Mouse (Mus musculus) kidney, embryonic 14.5 days (tissue): ENCODE results near the gene Lst1. TPM values are rescaled to one million over a fixed set of nuclear protein-coding genes. Genes with fewer than 3 reads are reported as not detected.

ENCODE experiments used
- ATAC-seq: fragments of 200-750 bp; cut with Nextera tagmentation; 2 replicates; pipeline ENCODE4 v1.8.0; 2017; ENCODE audit warnings: moderate number of reproducible peaks, mild to moderate bottlenecking, moderate TSS enrichment, moderate library complexity; ENCODE audit not compliant: low FRiP score, low TSS enrichment
- H3K27ac ChIP-seq: fragments of 300-500 bp; sonication (generic); 2 replicates; pipeline ENCODE4 v1.5.1; 2014; ENCODE audit warnings: low read depth, mild to moderate bottlenecking, low read length, moderate library complexity, mixed read lengths
- H3K27me3 ChIP-seq: fragments of 300-500 bp; sonication (generic); 2 replicates; pipeline ENCODE4 v1.6.1; 2014; ENCODE audit warnings: mild to moderate bottlenecking, low read length; ENCODE audit not compliant: control insufficient read depth, insufficient read depth
- H3K36me3 ChIP-seq: fragments of 300-500 bp; sonication (generic); 2 replicates; pipeline ENCODE4 v1.6.1; 2014; ENCODE audit warnings: low read length, mixed read lengths; ENCODE audit not compliant: control insufficient read depth, insufficient read depth
- H3K4me1 ChIP-seq: fragments of 300-500 bp; sonication (generic); 2 replicates; pipeline ENCODE4 v1.6.1; 2014; ENCODE audit warnings: low read length, mixed read lengths; ENCODE audit not compliant: control insufficient read depth, insufficient read depth
- H3K4me2 ChIP-seq: fragments of 300-500 bp; sonication (generic); replicated peaks from 2 replicates; pipeline ENCODE4 v1.6.1; 2014; ENCODE audit warnings: low read depth, mild to moderate bottlenecking, low read length
- H3K4me3 ChIP-seq: fragments of 300-500 bp; sonication (generic); 2 replicates; pipeline ENCODE4 v1.5.1; 2014; ENCODE audit warnings: mild to moderate bottlenecking, low read length
- H3K9ac ChIP-seq: fragments of 300-500 bp; sonication (generic); 2 replicates; pipeline ENCODE4 v1.6.1; 2014; ENCODE audit warnings: low read depth, mild to moderate bottlenecking, low read length, moderate library complexity
- H3K9me3 ChIP-seq: fragments of 300-500 bp; sonication (generic); 2 replicates; pipeline ENCODE4 v1.6.1; 2016; ENCODE audit warnings: low read length; ENCODE audit not compliant: control insufficient read depth
- WGBS: fragments of 180-500 bp; shearing (Covaris S2); extraction: QIAGEN DNeasy Blood & Tissue Kit; methylation state at CpG from one replicate; pipeline ENCODE4 v1.1.7; 2014; 5-methylcytosine and 5-hydroxymethylcytosine counted together
- polyA plus RNA-seq: library from polyadenylated mRNA; unstranded; fragments of >200 nt; fragmentation: Nextera tagmentation; extraction: Ambion mirVana; gene quantifications from 2 replicates; pipeline ENCODE4 v1.2.1, GENCODE M21; 2014

The Lst1 gene
- polyA plus RNA-seq, 1 experiment from 2014 or later = 12.2 TPM

DNA sequence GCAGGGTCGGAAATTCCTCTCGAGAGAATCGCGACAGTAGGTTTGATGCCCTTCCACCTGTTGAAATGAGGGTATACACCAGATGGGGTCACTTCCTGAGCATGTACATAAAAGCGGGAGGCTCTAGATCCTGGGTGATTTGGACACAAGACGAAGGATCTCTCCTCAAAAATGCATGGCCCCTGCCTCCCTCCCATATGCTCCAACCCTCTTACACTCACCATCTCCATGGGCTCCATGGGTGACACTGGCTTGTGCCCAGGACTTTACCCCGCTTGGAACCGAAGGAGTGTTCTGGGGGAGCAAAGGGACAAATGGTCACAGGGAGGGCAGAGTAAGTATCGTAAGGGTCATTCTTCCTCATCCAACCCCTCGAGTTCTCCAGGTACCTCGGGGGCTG lies 26.8 kb downstream of the Lst1 start:
- peak overlapping the region; percentile 32; the same call in 1 of the 2 replicates for H3K9ac ChIP-seq
- no peak overlapping the region for H3K4me2 ChIP-seq
- H3K4me3 ChIP-seq = no peak overlapping the region
- H3K27ac ChIP-seq = no peak overlapping the region
- peaks cover 62% of the 10 kb centered on the region for H3K36me3 ChIP-seq
- no peaks in the 10 kb centered on the region for H3K27me3 ChIP-seq
- peaks cover 20% of the 10 kb centered on the region; the same call in 1 of the 2 replicates for H3K4me1 ChIP-seq
- whole genome bisulfite sequencing = 76% methylated on average over 11 of the region's 11 CpGs
- ATAC-seq = no peak
- no peaks in the 10 kb centered on the region for H3K9me3 ChIP-seq

DNA sequence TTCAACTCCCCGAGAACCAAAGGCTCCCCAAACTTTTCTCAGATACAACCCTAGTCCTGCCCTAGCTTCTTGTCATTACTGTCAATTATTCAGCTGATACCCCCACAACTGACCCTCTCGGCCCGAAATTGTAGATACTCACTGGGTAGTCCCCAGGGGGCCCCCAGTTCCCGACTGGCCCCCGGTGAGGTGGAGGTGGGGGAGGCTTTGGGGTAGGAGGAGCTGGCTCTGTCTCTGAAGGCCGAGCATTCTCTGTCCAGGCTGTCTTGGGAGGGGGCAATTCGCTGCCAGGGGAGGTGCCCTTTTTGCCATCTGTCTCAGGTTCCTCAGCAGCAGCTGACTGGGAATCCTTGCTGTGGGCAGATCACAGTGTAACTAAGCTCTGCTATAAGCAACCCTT lies 28.6 kb downstream of the Lst1 start:
- 87% methylated on average over 7 of the region's 7 CpGs for WGBS

DNA sequence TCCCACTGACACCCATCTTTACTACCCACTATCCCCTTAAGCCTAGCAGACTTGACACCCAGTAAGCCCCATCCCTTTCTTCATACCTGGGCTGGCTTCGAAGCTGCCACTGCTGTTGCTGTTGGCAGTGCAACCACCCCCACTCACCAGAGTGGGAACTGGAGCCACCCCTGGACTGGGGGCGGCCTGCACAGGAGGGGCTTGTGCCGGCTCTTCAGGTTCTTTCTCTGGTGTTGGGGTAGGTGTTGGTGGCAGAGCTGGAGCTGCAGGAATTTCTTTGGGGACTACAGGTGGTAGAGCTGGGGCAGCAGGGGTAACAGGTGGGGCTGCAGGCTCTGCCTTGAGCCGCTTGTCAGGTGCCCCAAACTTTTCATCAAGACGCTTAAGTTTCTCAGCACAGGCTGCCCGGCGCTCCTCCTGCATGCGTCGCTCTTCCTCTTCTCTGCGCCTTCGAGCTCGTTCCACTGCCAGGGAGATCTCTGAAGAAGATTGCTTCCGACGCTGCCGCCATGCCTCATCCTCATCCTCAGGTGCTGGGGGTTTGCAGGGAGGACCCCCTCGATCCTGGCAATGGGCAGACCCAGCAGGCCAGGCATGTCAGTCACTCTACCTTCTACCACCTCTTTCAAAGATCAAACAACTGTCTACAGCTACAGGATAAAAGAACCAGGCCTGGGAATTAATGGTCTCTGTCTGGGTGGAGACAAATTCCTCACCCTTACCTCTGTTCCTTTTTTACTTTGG lies 29.2 kb downstream of the Lst1 start:
- ATAC-seq = no peak
- Histone ChIP-seq H3K4me2 (no peak overlapping the region), H3K9me3 (no peaks in the 10 kb centered on the region), H3K27ac (no peak overlapping the region), H3K9ac (no peak overlapping the region), H3K4me3 (no peak overlapping the region), H3K27me3 (no peaks in the 10 kb centered on the region), H3K36me3 (peaks cover 86% of the 10 kb centered on the region), H3K4me1 (peaks cover 20% of the 10 kb centered on the region; the same call in 1 of the 2 replicates)
- 93% methylated on average over 16 of the region's 16 CpGs for WGBS

More for the DNA sequence above, 28.6 kb downstream of the Lst1 start:
- H3K27ac ChIP-seq = no peak overlapping the region
- no peaks in the 10 kb centered on the region for H3K27me3 ChIP-seq
- H3K4me3 ChIP-seq = no peak overlapping the region
- ATAC-seq = no peak
- peaks cover 80% of the 10 kb centered on the region for H3K36me3 ChIP-seq
- H3K4me2 ChIP-seq = no peak overlapping the region
- H3K9me3 ChIP-seq = no peaks in the 10 kb centered on the region
- peaks cover 20% of the 10 kb centered on the region; the same call in 1 of the 2 replicates for H3K4me1 ChIP-seq
- no peak overlapping the region for H3K9ac ChIP-seq

DNA sequence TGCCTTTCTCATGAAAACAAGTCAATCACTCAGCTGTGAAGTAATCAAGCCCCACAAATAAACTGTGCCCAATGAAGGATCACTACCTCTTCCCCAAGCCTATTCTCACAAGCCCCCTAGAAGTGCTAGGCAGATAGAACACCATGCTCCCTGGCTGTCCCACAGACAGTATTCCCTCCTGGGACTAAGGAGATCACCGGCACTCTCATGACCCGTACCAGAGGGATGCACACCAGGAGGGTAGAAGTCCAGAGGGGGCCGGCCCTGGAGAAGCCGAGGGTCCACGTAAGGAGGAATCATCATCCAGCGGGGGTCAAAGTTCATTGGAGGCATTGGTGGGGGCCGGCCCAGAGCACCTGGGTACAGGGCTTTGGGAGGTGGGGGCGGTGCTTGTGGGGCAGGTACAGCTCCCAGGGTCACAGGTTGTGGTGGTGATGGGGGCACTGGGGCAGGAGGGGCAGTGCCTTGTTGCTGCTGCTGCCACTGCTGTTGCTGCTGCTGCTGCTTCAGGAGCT lies 30.5 kb downstream of the Lst1 start:
- ATAC-seq = no peak

DNA sequence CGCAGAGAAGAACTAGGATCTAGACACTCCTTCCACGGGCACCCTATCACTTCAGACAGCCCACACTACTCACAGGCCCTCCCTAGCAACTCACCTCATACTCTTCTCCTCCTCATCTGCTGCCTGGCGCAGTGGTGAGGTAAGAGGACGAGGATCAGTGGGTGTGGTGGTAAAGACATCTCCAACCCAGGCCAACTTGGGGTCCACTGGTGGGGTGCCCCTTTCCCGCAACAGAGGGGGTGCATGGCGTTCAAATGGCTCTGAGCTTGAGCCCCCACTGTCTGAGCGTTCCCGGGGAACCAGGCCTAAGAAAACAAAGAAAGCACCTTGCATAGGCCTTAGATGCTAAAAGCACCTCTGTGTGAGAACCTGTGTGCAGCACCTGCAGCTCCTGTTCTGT lies 31.0 kb downstream of the Lst1 start:
- no peak overlapping the region for H3K4me3 ChIP-seq
- no peak overlapping the region for H3K4me2 ChIP-seq
- H3K27me3 ChIP-seq = no peaks in the 10 kb centered on the region
- no peaks in the 10 kb centered on the region for H3K9me3 ChIP-seq
- peaks cover 10% of the 10 kb centered on the region; the same call in 1 of the 2 replicates for H3K4me1 ChIP-seq
- no peak for ATAC-seq
- 94% methylated on average over 8 of the region's 8 CpGs for WGBS
- no peak overlapping the region for H3K27ac ChIP-seq
- peaks cover 100% of the 10 kb centered on the region for H3K36me3 ChIP-seq
- no peak overlapping the region for H3K9ac ChIP-seq

More for the DNA sequence above, 30.5 kb downstream of the Lst1 start:
- Histone ChIP-seq H3K9me3 (no peaks in the 10 kb centered on the region), H3K36me3 (peaks cover 99% of the 10 kb centered on the region), H3K4me1 (peaks cover 14% of the 10 kb centered on the region; the same call in 1 of the 2 replicates), H3K4me2 (no peak overlapping the region), H3K27ac (no peak overlapping the region), H3K9ac (no peak overlapping the region), H3K4me3 (no peak overlapping the region), H3K27me3 (no peaks in the 10 kb centered on the region)
- 90% methylated on average over 8 of the region's 8 CpGs for WGBS

GRCm38 (mm10) chr17:35156461-35157200 lies 31.6 kb downstream of the Lst1 start:
- H3K4me2 ChIP-seq = no peak overlapping the region
- H3K27me3 ChIP-seq = no peaks in the 10 kb centered on the region
- no peak for ATAC-seq
- WGBS = 89% methylated on average over 33 of the region's 33 CpGs
- H3K9me3 ChIP-seq = no peaks in the 10 kb centered on the region
- 0 out of 2 replicates have a peak, but pooled peaks cover 4% of the 10 kb centered on the region for H3K4me1 ChIP-seq
- H3K36me3 ChIP-seq = peaks cover 100% of the 10 kb centered on the region
- H3K4me3 ChIP-seq = no peak overlapping the region
- no peak overlapping the region for H3K9ac ChIP-seq
- no peak overlapping the region for H3K27ac ChIP-seq

GRCm38 (mm10) chr17:35155451-35155850 lies 32.8 kb downstream of the Lst1 start:
- no peak overlapping the region for H3K4me3 ChIP-seq
- H3K4me1 ChIP-seq = no peaks in the 10 kb centered on the region
- no peak overlapping the region for H3K27ac ChIP-seq
- no peaks in the 10 kb centered on the region for H3K9me3 ChIP-seq
- peaks cover 98% of the 10 kb centered on the region for H3K36me3 ChIP-seq
- H3K9ac ChIP-seq = no peak overlapping the region
- ATAC-seq = no peak
- H3K4me2 ChIP-seq = no peak overlapping the region
- H3K27me3 ChIP-seq = no peaks in the 10 kb centered on the region
- 89% methylated on average over 12 of the region's 12 CpGs for WGBS

DNA sequence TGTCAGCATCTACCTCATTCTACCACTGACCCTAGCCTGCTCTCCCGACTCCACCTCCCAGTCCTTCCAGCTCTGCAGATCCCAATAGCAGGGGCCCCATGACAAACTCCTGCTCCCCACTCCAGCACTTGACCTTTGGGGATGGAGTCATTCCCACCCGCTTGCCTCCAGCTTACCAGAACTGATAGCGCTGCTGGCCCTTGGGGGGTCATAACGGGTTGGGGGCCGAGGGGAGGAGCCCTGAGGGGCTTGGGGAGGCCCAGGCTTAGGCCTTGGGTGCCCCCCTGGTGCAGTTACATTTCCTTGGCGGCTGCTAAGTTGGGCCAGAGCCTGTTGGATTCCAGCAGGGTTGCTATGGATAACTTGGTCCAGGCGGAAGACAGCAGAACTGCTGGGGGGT lies 33.6 kb downstream of the Lst1 start:
- Histone ChIP-seq H3K36me3 (peaks cover 98% of the 10 kb centered on the region), H3K4me1 (no peaks in the 10 kb centered on the region), H3K9me3 (no peaks in the 10 kb centered on the region), H3K9ac (no peak overlapping the region), H3K27ac (no peak overlapping the region), H3K4me2 (no peak overlapping the region), H3K4me3 (no peak overlapping the region), H3K27me3 (no peaks in the 10 kb centered on the region)
- ATAC-seq = no peak
- 91% methylated on average over 7 of the region's 7 CpGs for WGBS

- Histone ChIP-seq H3K27ac (no peak overlapping the region), H3K9me3 (no peaks in the 10 kb centered on the region), H3K4me2 (no peak overlapping the region), H3K4me3 (no peak overlapping the region), H3K4me1 (no peaks in the 10 kb centered on the region), H3K27me3 (no peaks in the 10 kb centered on the region), H3K36me3 (peaks cover 98% of the 10 kb centered on the region), H3K9ac (no peak overlapping the region)
- WGBS = 90% methylated on average over 4 of the region's 4 CpGs
- no peak for ATAC-seq
Measured at GRCm38 (mm10) chr17:35153931-35154330, 34.3 kb downstream of the Lst1 start.
